Mouse (Mus musculus) liver, postnatal 0 days (tissue): ENCODE measurements around the gene Cemip2.

Experiments used
- CTCF ChIP-seq: sonication (generic); IDR thresholded peaks from 2 replicates; pipeline ENCODE4 v1.5.1; 2016; ENCODE audit warnings: antibody characterized with exemption, low read depth
- EP300 ChIP-seq: IDR thresholded peaks from 2 replicates; pipeline ENCODE4 v1.6.1; 2016; ENCODE audit warnings: antibody characterized with exemption, low read depth, mild to moderate bottlenecking

DNA sequence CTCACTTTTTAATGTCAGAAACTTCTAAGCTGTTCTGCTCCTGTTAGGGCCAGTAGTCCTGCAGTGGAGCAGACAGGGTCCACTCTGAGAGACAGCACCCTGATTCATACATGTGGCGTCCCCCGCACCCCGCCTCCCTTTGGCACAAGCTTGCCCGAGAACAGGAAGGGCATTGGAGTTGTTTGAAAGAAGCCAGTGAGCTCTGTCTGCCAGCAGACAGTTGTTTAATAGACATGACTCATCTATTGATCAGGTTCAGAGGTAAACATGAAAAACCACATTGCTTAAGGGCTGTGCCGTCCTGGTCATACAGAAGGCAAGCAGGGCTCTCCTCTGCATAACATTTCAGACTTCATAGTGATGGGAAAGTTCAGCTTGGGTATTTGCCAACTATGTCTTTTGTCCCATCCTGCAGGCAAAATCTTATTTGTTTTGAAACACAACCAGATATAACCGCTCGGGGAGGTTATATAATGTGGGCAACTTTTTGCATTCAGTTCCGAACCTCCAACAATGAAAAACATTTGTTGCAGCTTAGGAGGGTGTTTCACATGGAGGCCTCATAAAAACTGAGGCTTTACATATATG lies 36.4 kb downstream of the Cemip2 start:
- TF ChIP-seq CTCF (no peak), EP300 (peak; percentile 78)
